Mouse (Mus musculus) limb, embryonic 14.5 days (tissue): ENCODE results near the gene Gm44596. TPM values are rescaled to one million over a fixed set of nuclear protein-coding genes. Genes with fewer than 3 reads are reported as not detected.

ENCODE experiments used
- ATAC-seq: fragments of 200-750 bp; cut with Nextera tagmentation; 2 replicates; pipeline ENCODE4 v1.8.0; 2017; ENCODE audit warnings: low read depth, moderate number of reproducible peaks, moderate TSS enrichment; ENCODE audit not compliant: low FRiP score
- DNase-seq: peaks from one replicate; pipeline ENCODE4 v3.0.0-alpha.2; 2015; ENCODE audit warnings: low spot score
- H3K27ac ChIP-seq: fragments of 300-500 bp; sonication (generic); replicated peaks from 2 replicates; pipeline ENCODE4 v1.5.1; 2014; ENCODE audit warnings: low read depth, mild to moderate bottlenecking, low read length, moderate library complexity, mixed read lengths
- H3K27me3 ChIP-seq: fragments of 300-500 bp; sonication (generic); 2 replicates; pipeline ENCODE4 v1.6.1; 2014; ENCODE audit warnings: low read length, mixed read lengths; ENCODE audit not compliant: control insufficient read depth, insufficient read depth
- H3K36me3 ChIP-seq: fragments of 300-500 bp; sonication (generic); 2 replicates; pipeline ENCODE4 v1.6.1; 2014; ENCODE audit warnings: mild to moderate bottlenecking, low read length, moderate library complexity, mixed read lengths; ENCODE audit not compliant: control insufficient read depth, insufficient read depth
- H3K4me1 ChIP-seq: fragments of 300-500 bp; sonication (generic); 2 replicates; pipeline ENCODE4 v1.6.1; 2014; ENCODE audit warnings: antibody characterized with exemption, low read length, mixed read lengths; ENCODE audit not compliant: control insufficient read depth, insufficient read depth
- H3K4me2 ChIP-seq: fragments of 300-500 bp; sonication (generic); replicated peaks from 2 replicates; pipeline ENCODE4 v1.6.1; 2014; ENCODE audit warnings: low read depth, mild to moderate bottlenecking, low read length, moderate library complexity; ENCODE audit not compliant: severe bottlenecking
- H3K4me3 ChIP-seq: fragments of 300-500 bp; sonication (generic); replicated peaks from 2 replicates; pipeline ENCODE4 v1.5.1; 2014; ENCODE audit warnings: low read length
- H3K9ac ChIP-seq: fragments of 300-500 bp; sonication (generic); 2 replicates; pipeline ENCODE4 v1.6.1; 2014; ENCODE audit warnings: mild to moderate bottlenecking, low read depth, low read length, moderate library complexity; ENCODE audit not compliant: severe bottlenecking
- H3K9me3 ChIP-seq: fragments of 300-500 bp; sonication (generic); 2 replicates; pipeline ENCODE4 v1.6.1; 2016; ENCODE audit warnings: low read length; ENCODE audit not compliant: control insufficient read depth
- POLR2A ChIP-seq: fragments of 200-500 bp; IDR thresholded peaks from 2 replicates; pipeline ENCODE4 v1.8.0; 2012; ENCODE audit warnings: inconsistent platforms, mild to moderate bottlenecking, moderate library complexity, borderline replicate concordance; ENCODE audit not compliant: insufficient read depth, insufficient read length; ENCODE audit errors: extremely low read depth
- WGBS: fragments of 180-500 bp; shearing (Covaris S2); extraction: QIAGEN DNeasy Blood & Tissue Kit; methylation state at CpG from one replicate; pipeline ENCODE4 v1.1.7; 2014; 5-methylcytosine and 5-hydroxymethylcytosine counted together
- polyA plus RNA-seq, 2 experiments: library from polyadenylated mRNA; depleted of rRNA in 1 of 2; stranded (reverse) in 1 of 2; unstranded in 1 of 2; fragments of >200 nt; fragmentation: Nextera tagmentation in 1 of 2; extraction: Ambion mirVana in 1 of 2; gene quantifications; 2 replicates each; pipeline versions ENCODE4 v1.2.1 to v1.2.3; 2012 to 2014

Gm44596 gene
- polyA plus RNA-seq, 2 experiments = not detected

DNA sequence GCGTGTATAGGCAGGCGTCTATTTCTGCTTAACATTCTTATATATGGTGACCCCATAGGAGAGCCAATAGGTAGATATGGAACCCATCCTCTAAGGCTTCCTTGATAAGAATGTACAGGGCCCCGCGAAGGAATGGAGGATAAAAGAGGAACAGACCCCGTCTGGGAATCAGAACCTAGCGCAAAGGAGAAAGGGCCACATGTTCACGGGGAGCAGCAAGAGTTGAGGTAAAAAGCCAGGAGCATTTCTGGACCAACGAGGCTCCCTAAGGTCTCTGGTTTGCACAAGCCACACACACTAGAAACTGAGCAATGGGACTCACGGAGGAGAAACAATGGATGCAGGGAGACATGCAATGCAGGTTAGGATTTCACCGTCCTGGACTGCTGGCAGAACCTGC, 62.0 kb downstream of the Gm44596 start:
- TF ChIP-seq POLR2A = no peak
- peak overlapping the region; percentile 92 for H3K27ac ChIP-seq
- ATAC-seq = no peak
- WGBS = 2% methylated on average over 10 of the region's 10 CpGs
- peak overlapping the region; percentile 96 for H3K4me3 ChIP-seq
- no peaks in the 10 kb centered on the region for H3K27me3 ChIP-seq
- peak overlapping the region; percentile 81 for H3K4me2 ChIP-seq
- peaks cover 42% of the 10 kb centered on the region for H3K36me3 ChIP-seq
- peak overlapping the region; percentile 94 for H3K9ac ChIP-seq
- H3K4me1 ChIP-seq = peaks cover 15% of the 10 kb centered on the region
- DNase-seq = no peak
- no peaks in the 10 kb centered on the region for H3K9me3 ChIP-seq

DNA sequence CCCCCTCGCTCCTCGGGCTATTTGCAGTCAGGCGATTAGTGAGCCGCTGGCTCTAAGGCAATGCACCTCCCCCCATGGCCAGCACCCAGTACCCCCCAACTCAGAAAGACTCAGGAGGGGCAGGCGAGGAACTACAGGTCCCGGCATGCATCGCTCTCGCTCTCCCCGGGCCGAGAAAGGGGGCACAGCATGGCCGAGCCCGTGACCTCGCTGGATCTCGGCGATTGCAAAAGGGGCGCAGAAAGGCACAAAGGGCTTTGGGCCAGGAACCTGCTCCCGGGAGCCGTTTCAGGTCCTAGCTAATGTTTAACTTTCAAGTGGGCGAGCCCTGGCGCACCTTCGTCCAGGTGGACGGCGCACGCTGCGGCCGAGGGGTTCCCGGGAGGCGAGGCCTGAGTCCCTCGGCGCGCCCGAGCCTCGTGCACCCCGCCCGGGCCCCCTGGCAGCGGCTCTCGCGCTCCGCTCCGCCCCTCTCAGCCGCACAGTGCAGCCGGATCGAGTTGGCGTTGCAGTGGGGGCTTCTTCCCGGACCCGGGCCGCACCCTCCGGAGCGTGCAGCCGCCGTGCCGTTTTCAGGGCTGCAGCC, 62.5 kb downstream of the Gm44596 start:
- H3K9me3 ChIP-seq = no peaks in the 10 kb centered on the region
- under 1% methylated on average over 50 of the region's 52 CpGs for WGBS
- H3K27ac ChIP-seq = peak overlapping the region; percentile 92
- TF ChIP-seq POLR2A = no peak
- peak overlapping the region; percentile 81 for H3K4me2 ChIP-seq
- ATAC-seq (peak; percentile 64), DNase-seq (peak; percentile 47)
- H3K36me3 ChIP-seq = peaks cover 36% of the 10 kb centered on the region
- H3K4me1 ChIP-seq = peaks cover 15% of the 10 kb centered on the region
- H3K9ac ChIP-seq = peak overlapping the region; percentile 94
- H3K27me3 ChIP-seq = no peaks in the 10 kb centered on the region
- peak overlapping the region; percentile 96 for H3K4me3 ChIP-seq

GRCm38 (mm10) chr6:128438317-128438870, 63.1 kb downstream of the Gm44596 start, which contains the start of gene Fkbp4:
TSS of gene Fkbp4 (minus strand) at chr6:128438677.
- no peaks in the 10 kb centered on the region for H3K9me3 ChIP-seq
- ATAC-seq = peak; percentile 95
- under 1% methylated on average over 46 of the region's 67 CpGs for WGBS

GRCm38 (mm10) chr6:128438871-128439341, 63.6 kb downstream of the Gm44596 start:
- Histone ChIP-seq H3K4me1 (peaks cover 15% of the 10 kb centered on the region), H3K4me3 (peak overlapping the region; percentile 96), H3K27me3 (no peaks in the 10 kb centered on the region), H3K4me2 (peak overlapping the region; percentile 81), H3K9me3 (no peaks in the 10 kb centered on the region), H3K9ac (peak overlapping the region; percentile 94), H3K36me3 (peaks cover 32% of the 10 kb centered on the region), H3K27ac (peak overlapping the region; percentile 92)
- no peak for TF ChIP-seq POLR2A
- DNase-seq (no peak), ATAC-seq (peak; percentile 66)
- 18% methylated on average over 18 of the region's 18 CpGs for WGBS

More at GRCm38 (mm10) chr6:128438317-128438870, 63.1 kb downstream of the Gm44596 start, which contains the start of gene Fkbp4:
- no peaks in the 10 kb centered on the region for H3K27me3 ChIP-seq
- peak within 1 kb of the TSS; percentile 81 for H3K4me2 ChIP-seq
- H3K4me3 ChIP-seq = peak within 1 kb of the TSS; percentile 96
- peak within 1 kb of the TSS; percentile 92 for H3K27ac ChIP-seq
- TF ChIP-seq POLR2A = peak; percentile 90
- H3K36me3 ChIP-seq = peaks cover 36% of the 10 kb centered on the region
- DNase-seq = peak; percentile 92
- peaks cover 15% of the 10 kb centered on the region for H3K4me1 ChIP-seq
- H3K9ac ChIP-seq = peak within 1 kb of the TSS; percentile 94

- no peak for DNase-seq
- 94% methylated on average over 2 of the region's 2 CpGs for WGBS
These were observed 64.9 kb downstream of the Gm44596 start for GRCm38 (mm10) chr6:128440238-128440637.

More at GRCm38 (mm10) chr6:128440238-128440637, 64.9 kb downstream of the Gm44596 start:
- H3K36me3 ChIP-seq = peaks cover 18% of the 10 kb centered on the region
- TF ChIP-seq POLR2A = no peak
- no peak for ATAC-seq
- H3K4me2 ChIP-seq = no peak overlapping the region
- no peak overlapping the region for H3K9ac ChIP-seq
- no peak overlapping the region for H3K4me3 ChIP-seq
- H3K27me3 ChIP-seq = no peaks in the 10 kb centered on the region
- H3K27ac ChIP-seq = no peak overlapping the region
- no peaks in the 10 kb centered on the region for H3K9me3 ChIP-seq
- H3K4me1 ChIP-seq = peaks cover 15% of the 10 kb centered on the region
